Mouse (Mus musculus): ENCODE data around the gene Rap1a. TPM values are rescaled to one million over a fixed set of nuclear protein-coding genes. Genes with fewer than 3 reads are reported as not detected.
"Not testable (repeated sequence)": the region's sequence is repeated elsewhere in the genome, so short reads cannot be mapped to it uniquely, and the experiment has no call there.

Gene Rap1a
- polyA plus RNA-seq, 1 experiment from 2014 or later: 106 TPM

DNA sequence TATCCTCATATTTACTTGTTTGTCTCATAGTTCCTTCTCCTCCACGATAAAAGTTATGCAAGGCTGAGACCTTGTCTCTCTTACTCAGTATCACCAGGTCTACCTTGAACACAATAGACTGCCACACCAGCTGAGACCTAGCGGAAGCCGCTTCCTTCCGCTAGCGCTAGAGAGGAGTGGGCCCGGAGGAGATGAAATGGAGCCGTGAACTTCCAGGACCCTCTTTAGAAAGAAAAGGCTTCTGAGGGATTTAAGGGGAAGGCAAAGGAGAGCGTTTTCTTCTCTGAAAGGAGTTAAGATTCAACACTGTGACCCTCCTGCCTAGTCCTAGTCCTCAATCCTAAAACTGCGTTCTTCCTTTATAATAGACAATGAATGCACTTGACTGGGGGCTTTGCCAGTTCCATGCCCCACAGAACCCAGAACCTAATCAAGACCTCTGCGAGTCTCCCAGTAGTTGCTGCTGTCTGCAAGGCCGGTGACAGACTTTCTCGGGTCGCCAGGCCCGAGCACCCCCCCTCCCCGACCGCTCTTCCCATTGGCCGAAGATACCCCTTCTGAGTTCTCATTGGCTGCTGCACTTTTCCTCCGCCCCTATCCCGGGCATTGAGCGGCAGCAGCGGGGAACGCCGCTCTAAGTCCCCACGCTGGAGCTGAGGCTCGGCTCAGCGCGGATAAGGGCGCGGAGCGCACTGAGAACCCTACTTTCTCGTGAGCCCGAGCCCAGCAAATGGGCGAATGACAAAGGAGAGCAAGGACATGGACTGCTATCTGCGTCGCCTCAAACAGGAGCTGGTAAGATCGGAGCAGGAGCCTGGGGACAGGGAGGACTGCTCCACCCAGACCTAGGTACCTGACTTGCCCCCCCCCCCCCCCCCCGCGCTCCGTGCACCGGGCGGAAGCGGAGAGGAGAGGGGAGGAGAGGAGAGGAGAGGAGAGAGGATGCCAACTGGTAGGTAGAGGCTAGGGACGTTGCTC, 96.8 kb downstream of the Rap1a start, which contains the start of gene Inka2:
Gene Inka2 (plus strand): TSS at position 569 of the 978 bp plus-strand sequence.
- Histone ChIP-seq H3K27me3 (peaks cover 61% of the 10 kb centered on the region), H3K4me1 (replicated peaks) (peaks cover 65% of the 10 kb centered on the region), H3K9me3 (replicated peaks) (no peaks in the 10 kb centered on the region), H3K4me2 (peak within 1 kb of the TSS; percentile 97), H3K27ac (replicated peaks) (peak within 1 kb of the TSS; percentile 43; the same call in 1 of the 2 replicates), H3K4me3 (replicated peaks) (peak within 1 kb of the TSS; percentile 62), H3K36me3 (replicated peaks) (no peaks in the 10 kb centered on the region), H3K9ac (peak within 1 kb of the TSS; percentile 58)
- ATAC-seq (ENCODE audit: insufficient read depth): peak; percentile 89
- WGBS (ENCODE audit: insufficient replicate concordance): 6% methylated on average over 41 of the region's 43 CpGs

GRCm38 (mm10) chr3:105703571-105703970, 97.6 kb downstream of the Rap1a start:
- peaks cover 59% of the 10 kb centered on the region for H3K27me3 ChIP-seq
- WGBS (ENCODE audit: insufficient replicate concordance): 53% methylated on average over 6 of the region's 6 CpGs
- peaks cover 72% of the 10 kb centered on the region for H3K4me1 ChIP-seq (replicated peaks)
- H3K9ac ChIP-seq: no peak overlapping the region
- H3K36me3 ChIP-seq (replicated peaks): no peaks in the 10 kb centered on the region
- H3K4me2 ChIP-seq: peak overlapping the region; percentile 97
- no peak overlapping the region for H3K27ac ChIP-seq (replicated peaks)
- H3K9me3 ChIP-seq (replicated peaks): no peaks in the 10 kb centered on the region
- no peak overlapping the region for H3K4me3 ChIP-seq (replicated peaks)
- ATAC-seq (ENCODE audit: insufficient read depth): no peak

DNA sequence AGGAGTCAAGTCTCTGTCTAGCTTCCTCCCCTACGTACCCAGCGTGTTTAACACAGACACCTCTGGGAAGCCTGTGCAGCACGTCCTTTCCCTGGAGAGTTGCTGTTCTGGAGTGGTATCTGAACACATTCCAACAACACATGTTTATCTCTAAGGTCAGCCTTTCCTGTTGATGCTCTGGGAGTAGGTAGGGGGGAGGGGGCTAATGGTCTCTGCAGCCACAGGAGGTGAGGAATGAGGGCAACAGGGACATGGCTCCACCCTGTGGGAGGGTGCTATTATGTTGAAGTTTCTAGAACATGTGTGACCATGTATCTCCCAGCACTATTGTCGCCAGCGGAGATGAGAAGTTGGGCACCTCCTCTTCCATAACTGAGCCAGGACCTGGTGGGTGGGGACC, 99.7 kb downstream of the Rap1a start:
- Histone ChIP-seq H3K27me3 (peaks cover 55% of the 10 kb centered on the region), H3K4me2 (peak overlapping the region; percentile 52), H3K4me3 (replicated peaks) (peak overlapping the region; percentile 12; the same call in 1 of the 2 replicates), H3K27ac (replicated peaks) (peak overlapping the region; percentile 43; the same call in 1 of the 2 replicates), H3K9me3 (replicated peaks) (no peaks in the 10 kb centered on the region), H3K4me1 (replicated peaks) (peaks cover 85% of the 10 kb centered on the region), H3K36me3 (replicated peaks) (no peaks in the 10 kb centered on the region), H3K9ac (peak overlapping the region; percentile 40; the same call in 1 of the 2 replicates)
- WGBS (ENCODE audit: insufficient replicate concordance): 17% methylated on average over 5 of the region's 5 CpGs
- peak; percentile 4; the same call in 1 of the 2 replicates for ATAC-seq (ENCODE audit: insufficient read depth)

DNA sequence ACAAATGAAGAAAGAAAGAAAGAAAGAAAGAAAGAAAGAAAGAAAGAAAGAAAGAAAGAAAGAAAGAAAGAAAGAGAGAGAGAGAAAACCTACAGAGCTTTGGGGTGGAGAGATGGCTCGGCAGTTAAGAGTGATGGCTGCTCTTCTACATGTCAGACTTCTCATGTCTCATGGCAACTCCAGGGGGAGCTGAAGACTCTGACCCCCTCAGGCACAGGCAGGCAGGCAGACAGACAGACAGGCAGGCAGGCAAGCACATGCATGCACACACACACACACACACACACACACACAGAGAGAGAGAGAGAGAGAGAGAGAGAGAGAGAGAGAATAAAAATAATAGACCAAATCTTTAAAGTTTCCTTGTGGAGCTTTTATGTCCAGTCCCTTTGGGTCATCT, 100.3 kb downstream of the Rap1a start:
- H3K4me3 ChIP-seq (replicated peaks); ATAC-seq (ENCODE audit: insufficient read depth); H3K36me3 ChIP-seq (replicated peaks); H3K9me3 ChIP-seq (replicated peaks): not testable (repeated sequence)
- 4% methylated on average over 1 of the region's 1 CpGs for WGBS (ENCODE audit: insufficient replicate concordance)
- Histone ChIP-seq H3K4me1 (replicated peaks) (peaks cover 84% of the 10 kb centered on the region), H3K9ac (peak overlapping the region; percentile 40; the same call in 1 of the 2 replicates), H3K27me3 (peaks cover 55% of the 10 kb centered on the region), H3K27ac (replicated peaks) (peak overlapping the region; percentile 43; the same call in 1 of the 2 replicates), H3K4me2 (peak overlapping the region; percentile 52)

DNA sequence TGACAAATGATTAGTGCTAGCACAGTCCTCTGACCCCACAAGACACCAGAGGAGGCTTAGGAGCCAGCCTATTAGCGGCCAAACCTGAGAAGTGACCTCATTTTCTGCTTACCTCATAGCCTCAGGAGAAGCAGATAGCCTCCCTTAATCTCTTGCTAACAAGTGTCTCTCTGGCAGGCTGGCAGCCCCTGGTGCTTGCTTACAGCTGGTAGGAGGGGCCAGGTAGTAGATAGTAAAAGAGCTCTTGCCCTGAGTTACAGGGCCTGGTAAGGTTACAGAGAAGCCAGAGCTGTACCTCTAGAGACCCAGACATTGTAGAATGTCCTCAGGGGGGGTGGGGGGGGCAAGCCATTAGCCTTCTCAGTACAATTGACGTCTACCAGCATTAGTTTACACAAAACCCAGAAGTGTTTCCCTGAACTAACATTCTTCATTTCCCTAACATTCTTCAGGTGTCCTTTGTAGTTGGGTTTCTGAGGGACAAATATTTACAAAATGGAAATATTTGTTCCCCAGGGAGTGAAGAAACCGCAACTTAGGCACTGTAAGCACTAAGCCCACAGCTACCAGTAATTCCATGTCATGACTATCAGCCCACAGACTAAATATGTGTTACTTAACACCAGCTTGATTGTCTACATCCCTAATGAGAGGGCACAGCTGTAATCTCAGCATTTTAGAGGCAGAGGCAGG, 101.7 kb downstream of the Rap1a start:
- peaks cover 70% of the 10 kb centered on the region for H3K4me1 ChIP-seq (replicated peaks)
- H3K9me3 ChIP-seq (replicated peaks): no peaks in the 10 kb centered on the region
- 0 out of 2 replicates have a peak overlapping the region, but pooled peaks have one; percentile 12 for H3K9ac ChIP-seq
- no peak overlapping the region for H3K4me3 ChIP-seq (replicated peaks)
- H3K4me2 ChIP-seq: peak overlapping the region; percentile 33
- 40% methylated on average over 3 of the region's 3 CpGs for WGBS (ENCODE audit: insufficient replicate concordance)
- ATAC-seq (ENCODE audit: insufficient read depth): peak; percentile 93
- H3K27me3 ChIP-seq: peaks cover 57% of the 10 kb centered on the region
- H3K27ac ChIP-seq (replicated peaks): peak overlapping the region; percentile 79
- H3K36me3 ChIP-seq (replicated peaks): no peaks in the 10 kb centered on the region

- peaks cover 59% of the 10 kb centered on the region for H3K4me1 ChIP-seq (replicated peaks)
- no peaks in the 10 kb centered on the region for H3K36me3 ChIP-seq (replicated peaks)
- H3K9me3 ChIP-seq (replicated peaks): no peaks in the 10 kb centered on the region
- ATAC-seq (ENCODE audit: insufficient read depth): peak; percentile 56
- peaks cover 60% of the 10 kb centered on the region for H3K27me3 ChIP-seq
- H3K27ac ChIP-seq (replicated peaks): peak overlapping the region; percentile 79
- peak overlapping the region; percentile 33 for H3K4me2 ChIP-seq
- no peak overlapping the region for H3K9ac ChIP-seq
- 9% methylated on average over 1 of the region's 1 CpGs for WGBS (ENCODE audit: insufficient replicate concordance)
- no peak overlapping the region for H3K4me3 ChIP-seq (replicated peaks)
These were observed 102.8 kb downstream of the Rap1a start for GRCm38 (mm10) chr3:105698311-105698710.

- ATAC-seq (ENCODE audit: insufficient read depth): no peak
These were observed 104.0 kb downstream of the Rap1a start for GRCm38 (mm10) chr3:105697148-105697441.

DNA sequence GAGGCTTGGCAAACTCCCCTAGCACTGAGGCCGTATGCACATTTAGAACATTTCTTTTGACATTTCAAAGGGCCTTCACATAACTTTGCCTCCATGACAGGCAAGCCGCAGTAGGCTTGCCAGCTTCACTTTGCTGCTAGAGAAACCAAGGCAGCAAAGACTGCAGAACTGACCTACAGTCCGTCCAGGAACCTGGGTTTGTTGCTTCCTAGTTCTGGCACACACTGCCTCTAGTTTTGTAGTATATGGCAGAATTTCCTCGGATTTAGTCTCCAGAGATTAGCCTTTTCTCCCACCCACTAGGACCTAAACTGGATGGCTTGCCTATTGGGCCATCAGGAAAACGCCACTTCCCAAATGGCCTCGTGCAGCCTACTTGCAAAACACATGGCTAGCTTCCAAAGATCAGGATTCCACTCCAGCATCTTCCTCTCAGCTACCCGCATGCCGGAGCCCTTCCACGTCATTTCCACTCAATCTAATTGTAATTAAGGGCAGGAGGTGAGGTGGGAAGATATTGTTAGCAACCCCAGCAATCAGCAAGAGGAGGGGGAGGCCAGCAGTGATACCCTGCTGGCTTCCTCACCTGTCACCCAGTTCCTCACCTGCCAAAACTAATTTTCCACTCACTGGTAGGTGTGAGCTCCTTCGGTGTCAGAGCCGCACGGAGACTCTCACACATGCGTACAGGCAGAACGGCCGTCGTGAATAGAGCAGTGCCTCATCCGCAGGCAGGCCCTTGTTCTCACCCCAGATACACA, 104.6 kb downstream of the Rap1a start:
- 74% methylated on average over 17 of the region's 17 CpGs for WGBS (ENCODE audit: insufficient replicate concordance)
- no peak overlapping the region for H3K27ac ChIP-seq (replicated peaks)
- no peak overlapping the region for H3K4me2 ChIP-seq
- ATAC-seq (ENCODE audit: insufficient read depth): no peak
- H3K27me3 ChIP-seq: peaks cover 57% of the 10 kb centered on the region
- peaks cover 41% of the 10 kb centered on the region for H3K4me1 ChIP-seq (replicated peaks)
- H3K36me3 ChIP-seq (replicated peaks): no peaks in the 10 kb centered on the region
- H3K9me3 ChIP-seq (replicated peaks): no peaks in the 10 kb centered on the region
- no peak overlapping the region for H3K9ac ChIP-seq
- no peak overlapping the region for H3K4me3 ChIP-seq (replicated peaks)

More at GRCm38 (mm10) chr3:105697148-105697441, 104.0 kb downstream of the Rap1a start:
- no peak overlapping the region for H3K4me2 ChIP-seq
- WGBS (ENCODE audit: insufficient replicate concordance): 68% methylated on average over 5 of the region's 5 CpGs
- no peaks in the 10 kb centered on the region for H3K9me3 ChIP-seq (replicated peaks)
- H3K27me3 ChIP-seq: peaks cover 60% of the 10 kb centered on the region
- H3K4me3 ChIP-seq (replicated peaks): no peak overlapping the region
- H3K36me3 ChIP-seq (replicated peaks): no peaks in the 10 kb centered on the region
- no peak overlapping the region for H3K27ac ChIP-seq (replicated peaks)
- peaks cover 47% of the 10 kb centered on the region for H3K4me1 ChIP-seq (replicated peaks)
- H3K9ac ChIP-seq: no peak overlapping the region

GRCm38 (mm10) chr3:105695476-105696386, 105.4 kb downstream of the Rap1a start:
- WGBS (ENCODE audit: insufficient replicate concordance): 43% methylated on average over 20 of the region's 20 CpGs
- no peak overlapping the region for H3K27ac ChIP-seq (replicated peaks)
- H3K36me3 ChIP-seq (replicated peaks): no peaks in the 10 kb centered on the region
- no peak for ATAC-seq (ENCODE audit: insufficient read depth)
- H3K9me3 ChIP-seq (replicated peaks): no peaks in the 10 kb centered on the region
- H3K27me3 ChIP-seq: peaks cover 65% of the 10 kb centered on the region
- H3K4me2 ChIP-seq: no peak overlapping the region
- H3K9ac ChIP-seq: no peak overlapping the region
- H3K4me1 ChIP-seq (replicated peaks): peaks cover 33% of the 10 kb centered on the region
- no peak overlapping the region for H3K4me3 ChIP-seq (replicated peaks)

All from liver, embryonic 15.5 days (tissue).